Mouse (Mus musculus) heart, postnatal 10 days (tissue): ENCODE results near the gene Cox4i2. TPM values are rescaled to one million over a fixed set of nuclear protein-coding genes. Genes with fewer than 3 reads are reported as not detected.

ENCODE experiments used
- DNase-seq, 2 experiments: peaks; one replicate each; pipeline ENCODE4 v3.0.0; 2021
- intact Hi-C: fragments of 180-260 bp; cut with DNase I; formaldehyde crosslinking; loops from one replicate; pipeline ENCODE4 v1.15.1; 2025
- total RNA-seq, 2 experiments: library from RNA; stranded (reverse); gene quantifications; 2 replicates each; pipeline ENCODE4 v1.2.3; 2021

Gene Cox4i2
- total RNA-seq, 2 experiments from 2014 or later, result 17.9 to 22.4 TPM

GRCm38 (mm10) chr2:152733201-152733600 is 20.8 kb upstream of the Cox4i2 start:
- DNase-seq, result no peak

DNA sequence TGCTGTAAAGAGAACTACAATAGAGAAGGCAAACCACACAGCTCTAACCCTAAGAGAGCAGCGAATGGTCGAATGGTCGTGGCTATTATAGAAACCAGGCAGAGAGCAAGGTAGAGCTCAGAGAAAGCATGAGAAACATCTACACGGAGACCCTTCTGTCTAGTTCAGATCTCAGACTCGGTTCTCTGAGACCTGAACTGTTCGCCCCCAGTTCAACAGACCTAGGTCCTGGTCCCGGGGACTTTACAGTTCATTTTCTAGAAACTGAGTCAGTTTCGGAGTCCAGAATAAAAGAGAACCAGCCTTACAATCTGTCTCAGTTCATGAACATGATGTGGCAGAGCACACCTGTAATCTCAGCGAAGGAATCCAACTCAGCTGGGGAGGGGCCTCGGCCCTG is 19.5 kb upstream of the Cox4i2 start:
- intact Hi-C loops, result no loop called here
- DNase-seq, result no peak

More at GRCm38 (mm10) chr2:152733201-152733600, 20.8 kb upstream of the Cox4i2 start:
- intact Hi-C loops, result no loop called here

DNA sequence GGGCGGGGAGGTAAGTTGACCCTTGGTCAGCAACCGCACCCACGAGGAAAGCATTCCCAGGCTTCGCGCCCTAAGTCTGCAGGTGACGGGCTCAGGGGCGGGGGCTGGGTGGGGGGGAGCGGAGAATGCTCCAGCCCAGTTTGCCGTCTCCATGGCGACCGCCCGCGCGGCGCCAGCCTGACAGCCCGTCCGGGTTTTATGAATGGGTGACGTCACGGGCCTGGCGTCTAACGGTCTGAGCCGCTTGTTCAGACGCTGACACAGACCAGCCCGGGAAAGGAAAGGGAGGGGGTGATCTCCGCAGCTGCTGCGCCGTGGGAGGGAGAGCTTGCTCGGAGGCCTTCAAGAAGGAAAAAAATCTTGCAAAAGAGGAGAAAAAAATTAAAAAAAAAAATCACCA is 19.0 kb upstream of the Cox4i2 start:
- intact Hi-C loops, result no loop called here
- peak; percentile 96 to 98 for DNase-seq

DNA sequence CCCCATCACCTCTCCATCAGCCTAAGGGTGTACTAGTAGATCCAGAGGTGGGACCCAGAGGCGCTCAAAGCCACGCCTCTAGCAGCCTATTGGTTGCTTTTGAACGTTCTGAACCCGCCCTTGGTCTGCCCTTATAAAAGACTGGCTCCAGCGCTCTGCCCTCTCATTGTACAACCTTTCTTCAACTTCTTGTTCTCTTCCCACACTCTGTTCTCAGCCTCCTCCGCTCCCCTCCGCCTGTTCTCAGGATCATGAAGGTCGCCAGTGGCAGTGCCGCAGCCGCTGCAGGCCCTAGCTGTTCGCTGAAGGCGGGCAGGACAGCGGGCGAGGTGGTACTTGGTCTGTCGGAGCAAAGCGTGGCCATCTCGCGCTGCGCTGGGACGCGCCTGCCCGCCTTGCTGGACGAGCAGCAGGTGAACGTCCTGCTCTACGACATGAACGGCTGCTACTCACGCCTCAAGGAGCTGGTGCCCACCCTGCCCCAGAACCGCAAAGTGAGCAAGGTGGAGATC is 17.8 kb upstream of the Cox4i2 start, which contains the start of gene Id1:
Id1 (plus strand) TSS at position 162 of the 512 bp plus-strand sequence.
- peak; percentile 92 for DNase-seq
- intact Hi-C loops, result no loop called here

DNA sequence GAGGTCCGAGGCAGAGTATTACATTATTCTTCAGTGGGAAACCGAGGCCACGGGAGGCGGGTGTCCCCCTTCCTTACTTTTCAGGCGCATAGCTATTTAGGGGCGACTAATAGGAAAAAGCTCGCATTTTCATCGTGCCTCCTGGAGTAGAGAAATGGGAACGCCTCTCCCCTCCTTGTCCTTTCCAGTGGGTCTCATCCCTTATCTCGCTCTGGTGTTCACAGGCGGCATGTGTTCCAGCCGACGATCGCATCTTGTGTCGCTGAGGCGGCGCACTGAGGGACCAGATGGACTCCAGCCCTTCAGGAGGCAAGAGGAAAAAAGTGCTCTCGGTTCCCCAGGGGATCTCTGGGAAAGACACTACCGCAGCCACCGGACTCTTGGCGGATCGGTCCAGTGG is 17.2 kb upstream of the Cox4i2 start:
- intact Hi-C loops, result no loop called here
- DNase-seq, result peak; percentile 46

DNA sequence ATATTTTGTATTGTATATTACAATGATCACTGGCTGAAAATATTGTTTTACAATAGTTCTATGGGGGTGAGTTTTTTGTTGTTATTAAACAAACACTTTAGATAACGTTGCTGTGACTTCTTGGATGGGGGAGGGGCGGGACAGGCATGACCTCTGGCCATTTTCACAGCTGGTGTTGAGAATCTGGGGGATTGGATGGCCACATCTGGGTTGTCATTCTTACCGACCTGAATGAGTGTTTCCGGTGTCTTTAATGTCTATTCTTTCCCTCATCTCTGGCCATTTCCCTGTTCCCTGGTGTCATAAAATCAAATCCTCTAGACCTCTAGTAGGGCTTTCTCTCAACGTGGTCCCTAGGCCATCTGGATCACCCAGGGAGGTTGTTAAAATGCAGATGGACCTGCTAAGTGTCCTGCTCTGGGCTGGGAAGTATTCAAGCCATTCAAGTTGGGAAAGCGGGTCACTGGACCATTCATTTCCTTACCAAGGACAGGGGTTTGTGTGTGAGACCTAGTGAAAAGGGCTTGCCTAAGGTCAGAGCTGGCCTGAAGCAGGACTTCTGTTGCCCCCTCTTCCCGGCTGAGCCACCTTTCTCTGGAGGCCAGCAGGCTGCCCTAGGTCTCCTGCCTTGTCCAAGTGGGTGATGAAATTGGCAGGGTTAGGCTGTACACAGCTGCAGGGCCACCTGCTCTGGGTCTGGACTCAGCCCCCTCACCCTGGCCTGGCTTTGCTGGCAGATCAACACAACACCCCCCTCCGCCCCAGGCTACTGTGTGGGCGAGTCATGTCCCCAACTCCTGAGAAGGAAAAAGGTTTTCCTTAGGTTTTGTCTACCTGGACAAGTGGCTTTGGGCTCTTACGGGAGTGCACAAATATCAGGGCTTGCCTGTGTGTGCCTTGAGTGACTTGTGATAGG is 16.4 kb upstream of the Cox4i2 start:
- peak; percentile 51 to 57 for DNase-seq
- intact Hi-C loops, result no loop called here

- intact Hi-C loops, result no loop called here
- peak in 1 of 2 experiments; percentile 30 for DNase-seq
Measured at GRCm38 (mm10) chr2:152738341-152738740, 15.6 kb upstream of the Cox4i2 start.

GRCm38 (mm10) chr2:152739031-152739841 is 14.7 kb upstream of the Cox4i2 start:
- intact Hi-C loops, result loop anchor here (1.0 kb wide), 1 partner anchor 32 kb away; no protein-coding TSS in a partner anchor

GRCm38 (mm10) chr2:152739842-152740260 is 14.1 kb upstream of the Cox4i2 start:
- intact Hi-C loops, result loop anchor here (1.0 kb wide), 1 partner anchor 33 kb away; no protein-coding TSS in a partner anchor

More at GRCm38 (mm10) chr2:152739031-152739841, 14.7 kb upstream of the Cox4i2 start:
- DNase-seq, result peak; percentile 85 to 86

GRCm38 (mm10) chr2:152740490-152740889 is 13.5 kb upstream of the Cox4i2 start:
- intact Hi-C loops, result no loop called here
- no peak for DNase-seq

More at GRCm38 (mm10) chr2:152739842-152740260, 14.1 kb upstream of the Cox4i2 start:
- DNase-seq, result peak in 1 of 2 experiments; percentile 46

DNA sequence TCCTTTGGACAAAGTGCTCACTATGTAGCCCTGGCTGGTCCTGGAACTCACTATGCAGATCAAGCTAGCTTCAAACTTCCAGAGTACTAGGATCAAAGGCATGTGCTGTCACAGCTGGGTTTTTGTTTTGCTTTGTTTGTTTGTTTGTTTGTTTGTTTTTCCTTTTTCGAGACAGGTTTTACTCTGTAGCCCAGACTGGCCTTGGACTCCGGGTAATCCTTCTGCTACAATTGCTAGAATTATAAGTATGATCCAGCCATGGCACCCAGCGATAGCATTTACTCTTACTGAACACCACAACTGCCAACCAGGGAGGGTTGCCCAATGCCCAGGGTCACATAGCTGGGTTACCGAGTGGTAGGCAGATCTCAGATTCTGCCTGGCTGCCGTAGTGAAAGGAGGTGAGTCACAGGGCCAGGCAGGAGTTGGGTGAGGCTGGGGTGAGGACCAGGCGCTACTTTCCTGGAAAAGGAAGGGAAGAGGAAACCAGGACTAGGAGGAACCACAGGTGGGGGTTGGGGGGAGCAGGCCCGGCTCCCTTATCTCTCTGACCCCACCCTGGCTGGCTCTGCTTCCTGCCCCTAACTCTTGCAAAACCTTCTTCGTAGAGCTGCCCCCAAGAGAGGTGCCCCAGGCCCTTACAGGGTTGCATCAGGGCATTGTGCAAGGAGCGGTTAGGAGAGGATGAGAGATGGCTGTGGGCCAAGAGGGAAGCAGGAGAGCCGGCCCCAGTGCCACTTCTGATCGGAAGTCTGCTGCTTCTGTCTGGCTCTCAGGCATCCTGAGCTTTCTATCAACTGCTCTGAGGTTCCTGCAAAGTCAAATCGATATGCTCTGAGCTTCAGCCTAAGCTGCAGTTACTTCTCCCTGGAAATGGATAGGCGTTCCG is 12.6 kb upstream of the Cox4i2 start:
- intact Hi-C loops, result loop anchor here (1.0 to 2.0 kb wide), 2 partner anchors 23 to 44 kb away; no protein-coding TSS in a partner anchor
- DNase-seq, result peak; percentile 75 to 81

GRCm38 (mm10) chr2:152742435-152742834 is 11.5 kb upstream of the Cox4i2 start:
- intact Hi-C loops, result loop anchor here (1.0 to 2.0 kb wide), 2 partner anchors 22 to 45 kb away; no protein-coding TSS in a partner anchor
- peak; percentile 77 to 88 for DNase-seq

DNA sequence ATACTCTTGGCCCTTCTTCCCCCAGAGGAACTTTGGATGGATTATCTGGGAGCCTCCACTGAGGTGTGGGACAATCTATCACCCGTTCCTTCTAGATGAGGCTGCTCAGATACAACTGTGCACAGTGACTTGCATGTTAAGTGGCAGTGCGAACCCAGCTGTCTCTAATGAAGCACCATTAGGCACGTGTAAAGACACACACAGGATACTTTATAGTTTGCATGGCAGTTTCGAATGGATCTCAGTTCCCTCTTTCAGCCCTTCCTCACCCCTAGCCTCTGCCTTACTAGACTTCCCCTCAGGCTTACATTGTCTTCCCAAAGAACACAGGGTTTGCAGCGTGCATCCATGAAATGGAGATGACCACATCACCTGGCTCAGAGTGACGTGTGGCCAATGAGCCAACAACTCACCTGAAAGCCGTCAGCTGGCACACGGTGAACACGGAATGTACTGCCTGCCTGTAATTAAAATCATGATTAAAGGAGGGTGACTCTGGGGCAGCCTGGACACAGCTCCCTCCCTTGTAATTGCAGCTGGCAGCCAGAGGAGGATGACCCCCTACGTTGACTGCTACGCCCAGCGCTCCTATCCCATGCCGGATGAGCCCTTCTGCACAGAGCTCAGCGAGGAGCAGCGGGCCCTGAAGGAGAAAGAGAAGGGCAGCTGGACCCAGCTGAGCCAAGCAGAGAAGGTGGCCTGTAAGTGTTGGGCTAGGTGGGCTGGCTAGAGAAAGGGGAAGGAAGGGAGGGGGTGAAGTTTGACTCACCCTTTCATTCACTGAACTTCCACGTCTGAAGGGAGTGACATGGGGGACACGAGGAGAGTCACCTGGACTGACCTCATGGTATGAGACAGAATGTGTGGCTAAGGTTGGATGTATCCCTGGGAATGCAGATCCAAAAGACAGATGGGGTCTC is 2.8 kb downstream of the Cox4i2 start:
- intact Hi-C loops, result no loop called here
- DNase-seq, result no peak

DNA sequence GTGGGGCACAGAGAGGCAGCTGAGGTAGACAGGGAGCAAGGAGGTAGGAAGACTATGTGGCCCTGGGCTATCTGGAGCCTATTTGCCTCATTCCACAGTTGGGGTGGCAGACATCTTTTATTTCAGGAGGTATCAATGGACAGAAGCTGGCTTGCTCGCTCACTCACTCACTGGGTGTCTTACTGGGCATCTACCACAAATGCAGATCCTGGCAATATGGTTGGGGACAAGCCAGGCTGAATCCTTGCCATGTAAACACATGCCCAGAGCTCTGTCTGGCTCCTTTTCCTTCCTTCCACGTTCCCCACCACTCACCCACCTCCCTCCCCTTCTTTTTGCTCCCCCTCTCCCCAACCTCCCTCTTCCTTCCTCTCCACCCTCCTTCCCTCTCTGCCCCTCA is 3.5 kb downstream of the Cox4i2 start:
- intact Hi-C loops, result no loop called here
- no peak for DNase-seq

DNA sequence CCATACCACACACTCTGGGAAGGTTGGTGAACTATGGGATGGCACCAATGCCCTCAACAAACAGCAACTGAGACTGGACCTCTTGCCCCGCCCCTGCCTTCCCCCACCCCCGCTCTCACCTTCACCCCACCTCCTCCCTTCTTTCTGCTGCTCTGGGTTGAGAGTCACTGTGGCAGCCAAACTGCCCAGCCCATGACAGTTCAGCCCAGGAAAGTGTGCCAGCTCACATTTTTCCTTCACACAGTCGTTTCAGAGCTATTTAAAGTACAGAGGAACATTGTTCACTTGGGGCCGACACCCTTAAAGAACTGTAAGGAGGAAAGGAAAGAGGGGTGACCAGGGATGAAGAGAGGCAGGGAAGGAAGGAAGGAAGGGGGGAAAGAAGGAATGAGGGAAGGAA is 4.4 kb downstream of the Cox4i2 start:
- intact Hi-C loops, result no loop called here
- peak in 1 of 2 experiments; percentile 44 for DNase-seq

DNA sequence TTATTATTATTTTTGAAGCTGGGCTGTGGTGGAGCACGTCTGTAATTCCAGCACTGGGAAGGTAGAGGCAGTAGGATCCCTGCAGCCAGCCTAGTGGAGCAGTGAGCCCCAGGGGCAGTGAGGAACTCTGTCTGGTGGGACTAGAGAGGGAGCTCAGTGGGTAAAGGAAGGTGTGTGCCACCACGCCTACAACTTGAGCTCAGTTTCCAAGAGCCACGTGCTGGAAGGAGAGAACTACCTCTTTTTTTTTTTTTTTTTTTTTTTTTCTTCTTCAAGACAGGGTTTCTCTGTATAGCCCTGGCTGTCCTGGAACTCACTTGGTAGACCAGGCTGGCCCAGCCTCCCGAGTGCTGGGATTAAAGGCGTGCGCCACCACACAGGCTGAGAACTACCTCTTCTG is 9.3 kb downstream of the Cox4i2 start:
- DNase-seq, result no peak
- intact Hi-C loops, result no loop called here

- intact Hi-C loops, result loop anchor here (2.0 kb wide), 1 partner anchor 22 kb away; no protein-coding TSS in a partner anchor
- DNase-seq, result peak in 1 of 2 experiments; percentile 40
Measured at GRCm38 (mm10) chr2:152764172-152765044, 10.4 kb downstream of the Cox4i2 start.
